Mouse (Mus musculus): ENCODE results near the gene Col9a1.

- no peak for TF ChIP-seq POLR2A (IDR thresholded peaks at IDR 0.05; ENCODE audit: low read depth, low read length)
- TF ChIP-seq CTCF (IDR thresholded peaks at IDR 0.05; ENCODE audit: borderline replicate concordance, insufficient read depth, low read length), result no peak
Measured at GRCm38 (mm10) chr1:24286360-24286759, 109.0 kb downstream of the Col9a1 start.
